Mouse (Mus musculus) liver, adult 2 months (tissue): ENCODE data around the gene Wdfy4. TPM values are rescaled to one million over a fixed set of nuclear protein-coding genes. Genes with fewer than 3 reads are reported as not detected.
A peak's percentile ranks its signal among the peaks of the same experiment; 100 is the strongest.

ENCODE experiments used
- DNase-seq: peaks from one replicate; pipeline ENCODE4 v3.0.0-alpha.2; 2011; ENCODE audit warnings: low read depth, low spot score; ENCODE audit errors: extremely low read depth
- H3K27ac ChIP-seq: fragments of 200-500 bp; replicated peaks from 2 replicates; pipeline ENCODE4 v1.5.1; 2012; ENCODE audit warnings: low read depth, mild to moderate bottlenecking, control low read depth, inconsistent platforms, low read length; ENCODE audit not compliant: insufficient read depth
- H3K27me3 ChIP-seq: fragments of 200-500 bp; 2 replicates; pipeline ENCODE4 v1.6.1; 2012; ENCODE audit warnings: mild to moderate bottlenecking, moderate library complexity, low read length, inconsistent platforms; ENCODE audit not compliant: control insufficient read depth, insufficient read depth
- H3K36me3 ChIP-seq: fragments of 200-500 bp; 2 replicates; pipeline ENCODE4 v1.6.1; 2012; ENCODE audit warnings: low read length, inconsistent platforms; ENCODE audit not compliant: control insufficient read depth, insufficient read depth
- H3K4me1 ChIP-seq: fragments of 200-500 bp; 2 replicates; pipeline ENCODE4 v1.6.1; 2011; ENCODE audit warnings: low read length; ENCODE audit not compliant: control insufficient read depth, insufficient read depth
- H3K4me3 ChIP-seq: fragments of 200-500 bp; 2 replicates; pipeline ENCODE4 v1.5.1; 2011; ENCODE audit warnings: low read depth, mild to moderate bottlenecking, control low read depth, low read length, moderate library complexity; ENCODE audit not compliant: insufficient read depth
- H3K79me2 ChIP-seq: fragments of 200-500 bp; 2 replicates; pipeline ENCODE4 v1.6.1; 2012; ENCODE audit warnings: inconsistent platforms, mild to moderate bottlenecking, low read length, moderate library complexity; ENCODE audit not compliant: control insufficient read depth, insufficient read depth
- H3K9ac ChIP-seq: fragments of 200-500 bp; 2 replicates; pipeline ENCODE4 v1.6.1; 2012; ENCODE audit warnings: low read depth, mild to moderate bottlenecking, control low read depth, inconsistent platforms, low read length
- CTCF ChIP-seq: fragments of 200-500 bp; IDR thresholded peaks from 2 replicates; pipeline ENCODE4 v1.5.1; 2011; ENCODE audit warnings: low read depth, low read length, control low read depth
- POLR2A ChIP-seq: fragments of 200-500 bp; IDR thresholded peaks from 2 replicates; pipeline ENCODE4 v1.6.1; 2011; ENCODE audit warnings: low read length, control low read depth; ENCODE audit not compliant: insufficient read depth; ENCODE audit errors: extremely low read depth
- WGBS: fragments of 180-500 bp; shearing (Covaris S2); methylation state at CpG from one replicate; pipeline ENCODE4 v1.1.7; 2018; 5-methylcytosine and 5-hydroxymethylcytosine counted together
- polyA plus RNA-seq: library from polyadenylated mRNA; depleted of rRNA; stranded (reverse); fragments of >200 nt; gene quantifications from 2 replicates; pipeline ENCODE4 v1.2.3, GENCODE M21; 2012
- total RNA-seq: library from RNA; depleted of rRNA; stranded (reverse); fragments of >200 nt; gene quantifications from 2 replicates; pipeline ENCODE4 v1.2.3, GENCODE M21; 2014

Wdfy4 gene
- total and polyA plus RNA-seq, 2 experiments, result 2.1 to 3.0 TPM

- DNase-seq, result peak; percentile 19
- Histone ChIP-seq H3K27me3 (no peaks in the 10 kb centered on the region), H3K27ac (no peak overlapping the region), H3K4me1 (no peaks in the 10 kb centered on the region), H3K4me3 (no peak overlapping the region), H3K9ac (no peak overlapping the region), H3K79me2 (no peaks in the 10 kb centered on the region), H3K36me3 (no peaks in the 10 kb centered on the region)
- 81% methylated on average over 19 of the region's 19 CpGs for WGBS
- TF ChIP-seq CTCF, result no peak
- no peak for TF ChIP-seq POLR2A
Measured at GRCm38 (mm10) chr14:33216343-33217208, 31.3 kb upstream of the Wdfy4 start.

DNA sequence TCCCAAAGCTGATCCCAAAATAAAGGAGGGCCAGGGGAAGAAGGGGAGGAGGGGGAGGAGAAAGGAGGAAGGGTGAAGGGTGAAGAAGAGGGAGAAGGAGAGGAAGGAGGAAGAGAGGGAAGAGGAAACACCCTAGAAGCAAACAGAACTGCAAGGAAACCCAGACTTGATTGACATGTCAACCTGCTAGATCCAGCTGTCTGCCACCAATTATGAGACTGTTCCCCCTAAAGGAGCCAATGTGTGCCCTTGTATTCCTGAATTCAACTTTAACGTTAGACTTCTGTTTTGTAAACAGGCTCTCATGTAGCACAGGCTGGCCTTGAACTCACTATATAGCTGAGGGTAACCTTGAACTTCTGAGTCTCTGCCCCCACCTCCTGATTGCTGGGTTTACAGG, 29.9 kb upstream of the Wdfy4 start:
- DNase-seq, result no peak
- Histone ChIP-seq H3K4me1 (no peaks in the 10 kb centered on the region), H3K27ac (no peak overlapping the region), H3K79me2 (no peaks in the 10 kb centered on the region), H3K4me3 (no peak overlapping the region), H3K9ac (no peak overlapping the region), H3K36me3 (no peaks in the 10 kb centered on the region), H3K27me3 (no peaks in the 10 kb centered on the region)
- WGBS, result 32% methylated on average over 1 of the region's 1 CpGs
- TF ChIP-seq CTCF (no peak), POLR2A (no peak)

DNA sequence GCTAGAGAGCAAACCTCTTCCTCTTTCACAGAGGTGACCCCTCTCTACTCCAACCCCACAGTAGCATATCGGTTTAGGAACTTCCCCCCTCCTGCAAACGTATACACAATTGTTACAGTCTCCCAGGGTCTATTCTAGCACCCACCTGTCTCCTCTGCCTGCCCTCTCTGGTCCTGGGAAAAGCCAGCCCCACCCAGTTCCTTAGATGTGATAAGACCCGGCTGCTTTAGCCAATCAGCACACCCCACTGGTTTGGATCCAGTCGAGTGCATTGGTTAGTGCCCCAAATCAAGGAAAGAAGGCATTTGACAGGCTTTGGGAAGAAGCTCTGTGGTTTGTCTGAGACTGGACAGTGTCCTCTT, 29.4 kb upstream of the Wdfy4 start:
- Histone ChIP-seq H3K27me3 (no peaks in the 10 kb centered on the region), H3K4me3 (no peak overlapping the region), H3K36me3 (no peaks in the 10 kb centered on the region), H3K79me2 (no peaks in the 10 kb centered on the region), H3K9ac (no peak overlapping the region), H3K27ac (no peak overlapping the region), H3K4me1 (no peaks in the 10 kb centered on the region)
- WGBS, result 24% methylated on average over 4 of the region's 4 CpGs
- DNase-seq, result no peak
- TF ChIP-seq POLR2A (no peak), CTCF (no peak)

- Histone ChIP-seq H3K4me1 (no peaks in the 10 kb centered on the region), H3K4me3 (no peak within 1 kb of the TSS), H3K79me2 (no peaks in the 10 kb centered on the region), H3K36me3 (no peaks in the 10 kb centered on the region), H3K9ac (no peak within 1 kb of the TSS), H3K27ac (no peak within 1 kb of the TSS), H3K27me3 (no peaks in the 10 kb centered on the region)
- TF ChIP-seq POLR2A, result no peak
- TF ChIP-seq CTCF, result peak; percentile 97
- WGBS, result 10% methylated on average over 28 of the region's 28 CpGs
- peak; percentile 46 for DNase-seq
Measured at GRCm38 (mm10) chr14:33213823-33214766, 28.8 kb upstream of the Wdfy4 start, which contains the start of gene Arhgap22. Gene Arhgap22, plus strand, starts transcription at chr14:33214026.

DNA sequence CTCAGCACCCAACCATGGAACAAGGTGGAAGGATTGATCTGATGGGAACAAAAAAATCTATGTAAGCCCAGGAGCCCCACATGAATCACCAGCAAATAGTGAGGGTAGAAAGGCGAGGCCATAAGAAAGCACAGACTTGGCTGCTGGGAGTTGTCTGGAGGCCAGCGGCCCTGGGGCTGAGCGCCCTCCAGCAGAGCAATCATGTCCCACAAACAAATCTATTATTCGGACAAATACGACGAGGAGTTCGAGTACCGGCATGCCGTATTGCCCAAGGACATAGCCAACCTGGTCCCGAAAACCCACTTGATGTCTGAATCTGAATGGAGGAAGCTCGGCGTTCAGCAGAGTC, 27.6 kb upstream of the Wdfy4 start:
- Histone ChIP-seq H3K36me3 (no peaks in the 10 kb centered on the region), H3K4me3 (no peak overlapping the region), H3K4me1 (no peaks in the 10 kb centered on the region), H3K79me2 (no peaks in the 10 kb centered on the region), H3K27me3 (no peaks in the 10 kb centered on the region), H3K27ac (no peak overlapping the region), H3K9ac (no peak overlapping the region)
- TF ChIP-seq POLR2A (no peak), CTCF (no peak)
- WGBS, result 92% methylated on average over 12 of the region's 12 CpGs
- DNase-seq, result no peak
